Mouse (Mus musculus): ENCODE data around the gene Lrrc45.
"Not testable (repeated sequence)": the region's sequence is repeated elsewhere in the genome, so short reads cannot be mapped to it uniquely, and the experiment has no call there.

DNA sequence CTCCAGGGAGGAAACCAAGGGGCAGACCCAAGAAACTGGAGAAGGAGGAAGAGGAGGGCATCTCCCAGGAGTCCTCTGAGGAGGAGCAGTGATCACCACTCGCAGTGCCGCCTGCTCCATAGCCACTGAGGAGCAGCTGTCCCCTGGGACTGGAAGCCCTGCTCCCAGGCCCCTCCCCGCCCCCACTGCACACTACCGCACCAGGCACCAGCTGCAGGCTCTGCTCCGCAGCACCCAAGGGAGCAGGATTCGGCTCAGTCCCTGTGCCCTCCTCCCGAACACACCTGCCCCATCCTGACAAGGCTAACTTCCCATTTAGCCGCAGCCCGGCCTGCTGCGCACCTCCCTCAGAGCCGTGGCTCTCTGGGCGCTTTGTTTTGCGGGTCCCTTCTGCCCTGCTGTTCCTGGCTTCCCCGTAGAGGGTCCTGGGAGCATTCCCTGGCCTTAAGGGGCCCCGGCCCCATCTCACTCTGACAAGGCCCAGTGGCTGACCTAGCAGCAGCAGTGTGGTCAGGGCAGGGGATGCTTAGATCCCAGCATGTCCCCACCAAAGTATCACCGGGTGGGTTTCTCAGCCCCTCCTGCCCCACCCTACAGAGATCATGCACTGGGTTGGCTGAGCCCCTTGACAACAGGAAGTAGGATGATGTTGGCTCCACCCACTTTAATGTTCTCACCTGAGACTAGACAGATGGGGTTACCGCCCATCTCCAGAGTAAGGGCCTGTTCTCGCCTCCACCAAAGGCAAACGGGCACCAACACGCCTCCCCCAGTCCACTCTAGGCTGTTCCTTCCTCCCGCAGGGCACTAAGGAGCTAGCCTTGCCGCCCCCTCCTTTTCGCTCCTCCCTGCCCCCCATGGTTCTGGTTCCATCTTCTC is 49.6 kb downstream of the Lrrc45 start:
- not testable (repeated sequence) for TF ChIP-seq CTCF (IDR thresholded peaks at IDR 0.05; ENCODE audit: extremely low read depth, insufficient read depth, insufficient read length, insufficient replicate concordance); POLR2A (IDR thresholded peaks at IDR 0.05; ENCODE audit: low read depth, low read length)

Measured in spleen, adult 2 months (tissue).